ENCODE assay signal across 11 mouse cellular contexts in the genomic region with DNA sequence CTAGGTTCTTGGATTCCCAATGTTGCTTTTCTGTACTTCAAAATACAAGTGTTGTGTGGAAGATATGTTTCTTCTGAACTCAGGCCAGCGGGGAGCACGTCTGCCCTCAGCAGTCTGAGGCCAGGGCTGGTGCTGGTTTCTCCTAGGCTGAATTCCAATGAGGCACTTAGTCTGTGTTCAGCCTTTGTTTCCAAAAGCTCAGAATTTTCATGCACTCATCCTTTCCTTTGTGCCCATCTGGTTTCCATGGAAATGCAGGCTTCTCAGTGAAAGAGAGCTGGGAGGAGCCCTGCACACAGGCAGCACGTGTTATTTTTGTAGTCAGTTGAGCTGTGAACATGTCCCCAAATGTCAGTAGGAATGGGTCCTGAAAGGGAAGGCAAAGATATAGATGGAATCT.
DNase-seq lines count a peak whose midpoint lies in the region; ATAC-seq and TF ChIP-seq lines count a peak whose summit lies in the region.
"Had no signal": no experiment of that assay in that cellular context is flagged by ENCODE, and none has a peak within 500 bp of the region (broad histone marks: within the 10 kb centered on the region; RNA-seq: fewer than 3 reads in every experiment).

No protein-coding gene starts in this region.

- no peaks in the 10 kb centered on the region for H3K36me3 ChIP-seq in forebrain, embryonic 14.5 days (ENCODE audit: control insufficient read depth, insufficient read depth, low read length)
- H3K36me3 ChIP-seq in neural tube, embryonic 13.5 days, result no peaks in the 10 kb centered on the region
- H3K36me3 ChIP-seq in kidney, adult 2 months (ENCODE audit: control insufficient read depth, insufficient read depth, low read length), result no peaks in the 10 kb centered on the region
- no peaks in the 10 kb centered on the region for H3K36me3 ChIP-seq in liver, postnatal 0 days (replicated peaks; ENCODE audit: insufficient read depth, low read length)
- H3K36me3 ChIP-seq: heart, embryonic 15.5 days; lung, embryonic 15.5 days had no signal

- peaks cover 5% of the 10 kb centered on the region; the same call in 1 of the 2 replicates for H3K4me1 ChIP-seq in forebrain, embryonic 14.5 days (ENCODE audit: control insufficient read depth, insufficient read depth, low read length)
- peaks cover 5% of the 10 kb centered on the region; the same call in 1 of the 2 replicates for H3K4me1 ChIP-seq in neural tube, embryonic 13.5 days (replicated peaks)
- H3K4me1 ChIP-seq in cerebellum, adult 2 months (ENCODE audit: control insufficient read depth, insufficient read depth, low read length), result no peaks in the 10 kb centered on the region
- H3K4me1 ChIP-seq in kidney, adult 2 months (ENCODE audit: control insufficient read depth, insufficient read depth, low read length), result no peaks in the 10 kb centered on the region
- no peaks in the 10 kb centered on the region for H3K4me1 ChIP-seq in liver, postnatal 0 days (ENCODE audit: insufficient read depth)
- H3K4me1 ChIP-seq: heart, embryonic 15.5 days; lung, embryonic 15.5 days had no signal

- no peak overlapping the region for H3K9ac ChIP-seq in forebrain, embryonic 14.5 days (ENCODE audit: low read length)
- no peak overlapping the region for H3K9ac ChIP-seq in neural tube, embryonic 13.5 days
- H3K9ac ChIP-seq in liver, postnatal 0 days (replicated peaks), result no peak overlapping the region
- H3K9ac ChIP-seq: heart, embryonic 15.5 days; lung, embryonic 15.5 days had no signal

- no peak for TF ChIP-seq CTCF in brain, embryonic 14.5 days (IDR thresholded peaks at IDR 0.05; ENCODE audit: borderline replicate concordance, extremely low read depth, insufficient read depth, insufficient read length)
- TF ChIP-seq CTCF in cerebellum, adult 2 months (IDR thresholded peaks at IDR 0.05; ENCODE audit: borderline replicate concordance, insufficient read depth, low read depth, low read length), result no peak
- no peak for TF ChIP-seq CTCF in kidney, adult 2 months (conservative IDR thresholded peaks at IDR 0.05; ENCODE audit: insufficient read depth, insufficient read length, low read depth, low read length)
- no peak for TF ChIP-seq CTCF in liver, postnatal 0 days (IDR thresholded peaks at IDR 0.05; ENCODE audit: low read depth)

- no peaks in the 10 kb centered on the region for H3K27me3 ChIP-seq in forebrain, embryonic 14.5 days (replicated peaks; ENCODE audit: control insufficient read depth, insufficient read depth, low read length)
- no peaks in the 10 kb centered on the region for H3K27me3 ChIP-seq in neural tube, embryonic 13.5 days
- no peaks in the 10 kb centered on the region for H3K27me3 ChIP-seq in cerebellum, adult 2 months (ENCODE audit: control insufficient read depth, insufficient read depth, low read length)
- no peaks in the 10 kb centered on the region for H3K27me3 ChIP-seq in kidney, adult 2 months (replicated peaks; ENCODE audit: control insufficient read depth, insufficient read depth, low read length)
- no peaks in the 10 kb centered on the region for H3K27me3 ChIP-seq in liver, postnatal 0 days (ENCODE audit: insufficient read depth, low read length)
- H3K27me3 ChIP-seq: heart, embryonic 15.5 days; lung, embryonic 15.5 days had no signal

- peak; percentile 94 for DNase-seq in brain, embryonic 14.5 days (ENCODE audit: low read depth)
- peak; percentile 92 for DNase-seq in forebrain, embryonic 14.5 days (ENCODE audit: low spot score)
- peak; percentile 3 to 19 for DNase-seq in layer of hippocampus, postnatal 36 days
- no peak for DNase-seq in ovary, postnatal 14 days (ENCODE audit: low spot score)
- no peak for DNase-seq in cerebellum, adult 2 months
- DNase-seq in kidney, adult 2 months, result no peak
- no peak for DNase-seq in liver, postnatal 0 days

- H3K27ac ChIP-seq in forebrain, embryonic 14.5 days (ENCODE audit: low read depth, low read length), result no peak overlapping the region
- no peak overlapping the region for H3K27ac ChIP-seq in neural tube, embryonic 13.5 days (replicated peaks)
- H3K27ac ChIP-seq in cerebellum, adult 2 months (ENCODE audit: insufficient read depth, low read length), result no peak overlapping the region
- H3K27ac ChIP-seq in kidney, adult 2 months (ENCODE audit: insufficient read depth, low read depth, low read length), result no peak overlapping the region
- H3K27ac ChIP-seq in liver, postnatal 0 days (ENCODE audit: low read depth), result no peak overlapping the region
- H3K27ac ChIP-seq: heart, embryonic 15.5 days; layer of hippocampus, adult 2 months; lung, embryonic 15.5 days had no signal

- H3K4me2 ChIP-seq in forebrain, embryonic 14.5 days (ENCODE audit: low read length), result no peak overlapping the region
- H3K4me2 ChIP-seq in neural tube, embryonic 13.5 days, result no peak overlapping the region
- no peak overlapping the region for H3K4me2 ChIP-seq in liver, postnatal 0 days (ENCODE audit: low read depth, low read length)
- H3K4me2 ChIP-seq: heart, embryonic 15.5 days; lung, embryonic 15.5 days had no signal

- H3K9me3 ChIP-seq in forebrain, embryonic 14.5 days (replicated peaks; ENCODE audit: control insufficient read depth, low read length), result no peaks in the 10 kb centered on the region
- H3K9me3 ChIP-seq in neural tube, embryonic 13.5 days, result no peaks in the 10 kb centered on the region
- H3K9me3 ChIP-seq in liver, postnatal 0 days (ENCODE audit: low read length), result no peaks in the 10 kb centered on the region; the same call in 1 of the 2 replicates
- H3K9me3 ChIP-seq: heart, embryonic 15.5 days; lung, embryonic 15.5 days had no signal

- 1% methylated on average over 3 of the region's 3 CpGs for WGBS in forebrain, embryonic 14.5 days
- 11% methylated on average over 3 of the region's 3 CpGs for WGBS in neural tube, embryonic 13.5 days
- WGBS in cerebellum, adult 2 months, result 14% methylated on average over 3 of the region's 3 CpGs
- WGBS in kidney, adult 2 months, result 60% methylated on average over 3 of the region's 3 CpGs
- 59% methylated on average over 3 of the region's 3 CpGs for WGBS in liver, postnatal 0 days (ENCODE audit: insufficient replicate concordance)

- TF ChIP-seq POLR2A in brain, embryonic 14.5 days (IDR thresholded peaks at IDR 0.05; ENCODE audit: borderline replicate concordance, extremely low read depth, insufficient read depth, insufficient read length, poor library complexity, severe bottlenecking), result no peak
- no peak for TF ChIP-seq POLR2A in cerebellum, adult 2 months (IDR thresholded peaks at IDR 0.05; ENCODE audit: borderline replicate concordance, insufficient read depth, low read length)
- TF ChIP-seq POLR2A in kidney, adult 2 months (IDR thresholded peaks at IDR 0.05; ENCODE audit: low read depth, low read length), result no peak

- ATAC-seq in forebrain, embryonic 14.5 days, result peak; percentile 97
- ATAC-seq in neural tube, embryonic 13.5 days (ENCODE audit: low read depth), result peak; percentile 93
- ATAC-seq in liver, postnatal 0 days, result no peak

- TF ChIP-seq EP300 in liver, postnatal 0 days (IDR thresholded peaks at IDR 0.05; ENCODE audit: low read depth), result no peak

- H3K4me3 ChIP-seq in forebrain, embryonic 14.5 days (ENCODE audit: low read depth, low read length), result no peak overlapping the region
- no peak overlapping the region for H3K4me3 ChIP-seq in neural tube, embryonic 13.5 days
- no peak overlapping the region for H3K4me3 ChIP-seq in cerebellum, adult 2 months (replicated peaks; ENCODE audit: insufficient read depth, low read depth, low read length)
- H3K4me3 ChIP-seq in kidney, adult 2 months (ENCODE audit: insufficient read depth, low read depth, low read length), result no peak overlapping the region
- H3K4me3 ChIP-seq in liver, postnatal 0 days (ENCODE audit: low read depth, low read length), result no peak overlapping the region
- H3K4me3 ChIP-seq: heart, embryonic 15.5 days; layer of hippocampus, adult 2 months; lung, embryonic 15.5 days had no signal

Comparison
In these comparisons a context has a peak if more than half of its experiments do, and no peak if none do; other contexts are left out.
1. DNase-seq: peak in brain, embryonic 14.5 days (single experiment), forebrain, embryonic 14.5 days (single experiment) and layer of hippocampus, postnatal 36 days (2 of 2); none in ovary, postnatal 14 days (single experiment), cerebellum, adult 2 months (0 of 2), kidney, adult 2 months (single experiment) and liver, postnatal 0 days (single experiment).